Mouse (Mus musculus): ENCODE measurements around the gene Tmeff1.

Tmeff1 gene

DNA sequence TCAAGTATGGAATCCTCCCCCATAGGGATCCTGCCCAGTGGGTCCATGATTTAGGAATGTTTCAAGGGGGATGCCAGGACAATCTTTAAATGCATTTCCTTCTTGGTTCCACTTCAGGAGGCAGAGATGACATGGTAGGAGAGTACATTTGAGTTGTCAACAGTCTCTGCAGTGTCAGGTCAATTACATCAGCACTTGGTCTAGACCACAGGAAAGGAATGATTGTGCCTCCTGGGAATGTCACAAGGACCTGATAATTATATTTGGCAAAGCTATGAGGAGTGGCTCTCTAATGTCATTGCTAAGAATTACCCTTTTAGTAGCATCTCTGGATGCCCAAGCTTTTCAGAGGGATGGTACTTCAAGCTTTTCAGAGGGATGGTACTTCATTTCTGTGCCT lies 20.0 kb upstream of the Tmeff1 start:
- CTCF ChIA-PET: interaction anchor here (0.6 kb wide), 1 partner anchor 1876 kb away, joined by 3 read pairs; no protein-coding TSS in a partner anchor

DNA sequence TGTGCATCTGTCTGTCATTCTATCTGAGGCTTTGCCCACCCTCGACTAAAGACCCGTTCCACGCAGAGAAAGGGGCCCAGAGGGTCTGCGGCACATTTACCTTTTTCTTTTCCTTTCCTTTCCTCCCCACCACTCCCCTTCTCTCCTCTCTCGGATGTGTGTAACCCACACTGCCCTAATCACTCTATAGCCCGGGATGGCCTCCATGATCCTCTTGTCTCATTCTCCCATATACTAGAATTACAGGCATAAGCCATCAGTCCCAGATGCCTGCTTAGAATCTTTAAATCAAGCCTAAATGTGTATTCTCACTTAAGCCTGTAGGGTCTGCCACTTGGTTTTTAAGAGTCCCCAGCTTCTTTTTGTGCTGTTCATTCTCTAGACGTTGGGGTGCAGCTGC lies 8.6 kb upstream of the Tmeff1 start:
- CTCF ChIA-PET: no interaction called here

GRCm38 (mm10) chr4:48577831-48578230 lies 7.1 kb upstream of the Tmeff1 start:
- CTCF ChIA-PET: no interaction called here

DNA sequence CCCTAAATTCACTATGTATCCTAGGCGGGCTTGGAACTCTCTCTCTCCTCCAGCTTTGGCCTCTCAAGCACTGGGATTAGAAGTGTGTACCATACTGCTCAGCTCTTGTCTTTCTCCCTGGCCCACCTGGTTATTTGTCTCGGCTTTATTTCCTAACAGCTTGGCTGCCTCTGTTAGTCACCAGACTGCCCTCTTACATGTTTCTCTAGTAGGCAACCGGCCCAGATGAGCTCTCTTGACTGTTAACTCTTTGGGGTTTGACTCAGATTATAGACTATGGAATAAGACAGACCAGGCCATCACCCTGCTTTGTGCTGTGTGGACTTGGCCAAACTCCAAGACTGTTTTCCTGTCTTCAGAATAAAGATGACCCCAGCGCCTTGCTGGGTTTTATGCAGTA lies 6.6 kb upstream of the Tmeff1 start:
- CTCF ChIA-PET: no interaction called here

- CTCF ChIA-PET: no interaction called here
Observed at GRCm38 (mm10) chr4:48579475-48580110, 5.4 kb upstream of the Tmeff1 start.

DNA sequence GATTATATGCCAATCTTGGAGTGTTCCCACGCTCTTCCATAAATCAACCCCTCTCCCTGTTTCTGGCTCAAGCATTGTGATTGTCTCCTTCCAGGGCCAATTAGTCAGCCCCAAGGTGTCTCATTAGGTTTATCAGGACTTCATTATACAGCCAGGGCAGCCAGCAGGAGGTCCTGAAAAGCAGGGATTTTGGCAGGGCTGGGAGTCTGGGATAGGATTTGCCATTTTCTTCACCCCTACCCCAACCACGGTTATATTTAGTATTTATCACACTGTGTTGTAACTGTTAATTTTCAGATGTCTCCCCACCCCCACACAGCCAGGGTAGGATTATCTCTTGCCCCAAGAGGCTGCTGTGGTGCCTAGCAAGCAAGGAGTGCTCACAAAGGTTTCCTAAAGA lies 3.8 kb upstream of the Tmeff1 start:
- CTCF ChIA-PET: no interaction called here

GRCm38 (mm10) chr4:48581993-48582392 lies 3.0 kb upstream of the Tmeff1 start:
- CTCF ChIA-PET: no interaction called here

GRCm38 (mm10) chr4:48582941-48583340 lies 2.0 kb upstream of the Tmeff1 start:
- CTCF ChIA-PET: no interaction called here

- CTCF ChIA-PET: no interaction called here
Observed at GRCm38 (mm10) chr4:48585241-48586098, 496 bp downstream of the Tmeff1 start.

DNA sequence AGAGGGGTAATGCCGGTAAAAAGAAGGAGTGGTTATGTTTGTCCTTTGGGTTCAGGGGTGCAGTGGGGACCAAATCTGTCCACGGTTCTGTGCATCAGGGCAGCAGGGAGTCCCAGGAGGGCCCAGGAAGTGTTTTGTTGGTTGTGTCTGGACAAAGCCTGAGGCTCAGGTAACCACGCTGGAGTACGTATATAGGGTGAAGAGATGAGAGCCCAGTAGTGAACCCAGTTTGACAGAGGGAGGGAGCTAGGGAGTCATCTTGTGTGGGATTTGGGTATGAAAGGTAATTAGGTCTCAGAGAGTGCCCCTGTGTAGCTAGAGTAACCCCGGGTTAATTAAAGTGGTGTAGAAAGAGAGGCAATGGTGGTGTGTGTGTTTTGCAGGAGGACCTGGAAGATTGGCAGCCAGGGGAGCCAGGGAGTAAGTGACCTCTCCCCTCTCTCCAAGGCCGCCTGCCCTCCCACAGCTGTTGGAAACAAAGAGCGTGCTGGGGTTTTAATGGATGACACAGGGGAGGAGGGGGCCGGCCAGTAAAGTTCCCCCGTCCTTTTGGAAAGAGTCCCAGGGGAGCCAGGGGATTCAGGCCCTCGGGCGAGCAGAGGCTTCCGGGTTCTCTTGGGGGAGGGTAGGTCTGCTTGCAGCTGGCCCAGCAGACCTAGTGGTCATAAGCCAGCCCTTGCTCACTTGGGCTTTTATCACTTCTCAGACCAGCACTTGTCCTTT lies 1.3 kb downstream of the Tmeff1 start:
- CTCF ChIA-PET: no interaction called here

GRCm38 (mm10) chr4:48587526-48587925 lies 2.6 kb downstream of the Tmeff1 start:
- CTCF ChIA-PET: no interaction called here

GRCm38 (mm10) chr4:48588576-48588975 lies 3.6 kb downstream of the Tmeff1 start:
- CTCF ChIA-PET: no interaction called here

DNA sequence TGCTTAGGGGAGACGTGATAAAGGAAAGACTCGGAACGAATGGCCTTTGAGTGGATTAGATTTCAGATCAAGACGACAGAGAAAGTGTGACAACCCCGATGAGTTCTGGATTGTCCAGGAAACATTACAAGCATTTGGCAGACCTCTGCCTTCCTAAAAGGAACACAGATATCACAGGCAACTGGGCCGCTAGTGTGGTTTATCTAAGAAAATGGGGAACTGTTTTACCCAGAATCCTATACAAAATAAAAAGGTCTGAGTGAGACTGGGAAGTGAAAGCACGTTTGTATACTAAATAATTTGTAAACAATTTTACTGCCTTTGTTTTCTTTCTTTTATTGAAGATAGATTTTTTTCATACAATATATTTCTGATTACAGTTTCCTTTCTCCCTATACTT lies 5.9 kb downstream of the Tmeff1 start:
- CTCF ChIA-PET: no interaction called here

GRCm38 (mm10) chr4:48591390-48591789 lies 6.4 kb downstream of the Tmeff1 start:
- CTCF ChIA-PET: no interaction called here

GRCm38 (mm10) chr4:48592328-48592727 lies 7.4 kb downstream of the Tmeff1 start:
- CTCF ChIA-PET: no interaction called here

GRCm38 (mm10) chr4:48592844-48593243 lies 7.9 kb downstream of the Tmeff1 start:
- CTCF ChIA-PET: no interaction called here

DNA sequence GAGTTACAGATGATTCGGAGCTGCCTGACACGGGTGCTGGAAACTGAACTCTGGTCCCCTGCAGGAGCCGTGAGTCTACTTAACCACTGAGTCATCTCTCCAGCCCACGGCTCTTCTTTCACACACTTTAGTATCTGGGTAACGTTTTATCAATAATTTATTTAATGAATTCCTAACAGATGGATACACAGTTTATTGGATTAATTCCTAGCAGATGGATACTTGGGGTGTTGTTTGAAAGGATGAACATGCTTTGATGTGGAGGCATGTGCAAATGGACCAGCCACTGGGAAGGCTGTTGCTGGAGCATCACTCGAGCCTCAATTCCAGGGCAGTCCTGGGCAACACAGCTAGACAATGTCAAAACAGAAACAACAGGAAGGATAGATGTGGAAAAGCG lies 11.1 kb downstream of the Tmeff1 start:
- CTCF ChIA-PET: no interaction called here

DNA sequence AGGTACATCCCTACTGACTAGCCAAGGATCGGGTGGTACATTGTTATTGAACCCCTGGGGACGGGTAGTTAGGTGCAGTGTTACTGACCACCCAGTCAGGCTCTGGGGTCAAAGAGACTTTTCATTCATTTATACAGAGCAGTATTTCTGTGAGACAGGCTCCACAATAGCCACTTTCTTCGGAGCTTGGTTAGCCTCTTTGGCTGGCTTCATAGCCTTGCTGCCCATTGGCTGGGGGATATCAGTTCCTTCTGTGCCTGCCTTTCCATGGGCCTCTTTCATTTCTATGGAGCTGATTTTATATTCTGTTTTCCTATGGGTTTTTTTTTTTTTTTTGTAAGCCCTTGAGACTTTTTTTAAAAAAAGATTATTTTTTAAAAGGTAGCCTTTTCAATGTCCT lies 20.7 kb downstream of the Tmeff1 start:
- CTCF ChIA-PET: no interaction called here

DNA sequence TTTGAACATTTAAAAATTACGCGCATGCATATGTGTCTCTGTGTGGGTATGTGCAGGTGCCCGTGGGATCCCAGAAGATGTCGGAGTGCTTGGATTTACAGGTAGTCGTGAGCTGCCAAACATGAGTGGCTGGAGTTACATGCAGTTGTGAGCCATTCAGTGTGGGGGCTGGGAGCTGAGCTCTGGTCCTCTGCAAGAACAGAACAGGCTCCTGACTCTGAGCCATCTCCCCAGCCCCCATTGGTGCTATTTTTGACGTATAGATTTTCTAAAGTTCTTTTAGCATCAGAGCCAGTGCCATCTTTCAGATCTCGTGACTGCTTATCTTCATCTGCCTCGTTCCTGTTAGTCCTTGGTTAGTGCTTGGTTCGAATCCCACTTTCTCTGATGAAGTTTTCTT lies 24.5 kb downstream of the Tmeff1 start:
- CTCF ChIA-PET: no interaction called here

- CTCF ChIA-PET: no interaction called here
Observed at GRCm38 (mm10) chr4:48610251-48610650, 25.3 kb downstream of the Tmeff1 start.

- CTCF ChIA-PET: no interaction called here
Observed at GRCm38 (mm10) chr4:48615483-48615882, 30.5 kb downstream of the Tmeff1 start.

- CTCF ChIA-PET: interaction anchor here (0.7 kb wide), 1 partner anchor 1142 kb away, joined by 3 read pairs; no protein-coding TSS in a partner anchor
Observed at GRCm38 (mm10) chr4:48617201-48617600, 32.2 kb downstream of the Tmeff1 start.

GRCm38 (mm10) chr4:48620121-48620520 lies 35.1 kb downstream of the Tmeff1 start:
- CTCF ChIA-PET: no interaction called here
